Mouse (Mus musculus) G1E (cell line): ENCODE data around the gene Frem2.

ENCODE experiments used
- CTCF ChIP-seq: IDR thresholded peaks from 2 replicates; pipeline ENCODE4 v1.5.1; 2012; ENCODE audit warnings: low read depth, low read length, inconsistent platforms, mixed read lengths
- GATA1 ChIP-seq: IDR thresholded peaks from 2 replicates; pipeline ENCODE4 v1.6.1; 2012; ENCODE audit warnings: borderline replicate concordance, low read length, inconsistent platforms, mixed read lengths
- GATA2 ChIP-seq: IDR thresholded peaks from 2 replicates; pipeline ENCODE4 v1.6.1; 2012; ENCODE audit warnings: low read depth, low read length, inconsistent platforms, borderline replicate concordance
- TAL1 ChIP-seq: conservative IDR thresholded peaks from 2 replicates; pipeline ENCODE4 v1.6.1; 2012; ENCODE audit warnings: low read depth, low read length, inconsistent platforms, mixed read lengths

DNA sequence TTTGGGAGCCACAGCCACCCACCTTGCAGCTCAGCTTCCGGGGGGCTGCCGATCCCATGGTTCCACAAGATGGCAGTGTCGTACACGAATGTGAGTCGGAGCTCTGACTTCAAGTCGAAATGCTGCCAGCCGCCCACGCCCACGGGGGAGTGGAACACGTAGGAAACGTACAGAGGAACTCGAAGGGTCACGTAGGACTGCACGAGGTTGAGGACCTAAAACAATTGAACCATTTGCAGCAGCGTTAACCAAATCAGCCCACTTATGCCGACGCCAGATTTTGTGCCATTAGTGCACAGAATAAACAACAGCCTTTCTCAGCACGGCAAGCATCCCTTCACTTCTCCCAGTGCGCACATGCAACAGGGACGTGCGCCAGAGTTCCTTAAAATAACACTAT, 131.4 kb downstream of the Frem2 start:
- TF ChIP-seq CTCF (no peak), GATA1 (no peak), GATA2 (no peak), TAL1 (no peak)
